Mouse (Mus musculus): Measurements from ENCODE around the gene Ypel4. TPM values are rescaled to one million over a fixed set of nuclear protein-coding genes. Genes with fewer than 3 reads are reported as not detected.

Ypel4 gene
- polyA plus RNA-seq (2017; shearing (Covaris generic)) = 1.5 TPM

DNA sequence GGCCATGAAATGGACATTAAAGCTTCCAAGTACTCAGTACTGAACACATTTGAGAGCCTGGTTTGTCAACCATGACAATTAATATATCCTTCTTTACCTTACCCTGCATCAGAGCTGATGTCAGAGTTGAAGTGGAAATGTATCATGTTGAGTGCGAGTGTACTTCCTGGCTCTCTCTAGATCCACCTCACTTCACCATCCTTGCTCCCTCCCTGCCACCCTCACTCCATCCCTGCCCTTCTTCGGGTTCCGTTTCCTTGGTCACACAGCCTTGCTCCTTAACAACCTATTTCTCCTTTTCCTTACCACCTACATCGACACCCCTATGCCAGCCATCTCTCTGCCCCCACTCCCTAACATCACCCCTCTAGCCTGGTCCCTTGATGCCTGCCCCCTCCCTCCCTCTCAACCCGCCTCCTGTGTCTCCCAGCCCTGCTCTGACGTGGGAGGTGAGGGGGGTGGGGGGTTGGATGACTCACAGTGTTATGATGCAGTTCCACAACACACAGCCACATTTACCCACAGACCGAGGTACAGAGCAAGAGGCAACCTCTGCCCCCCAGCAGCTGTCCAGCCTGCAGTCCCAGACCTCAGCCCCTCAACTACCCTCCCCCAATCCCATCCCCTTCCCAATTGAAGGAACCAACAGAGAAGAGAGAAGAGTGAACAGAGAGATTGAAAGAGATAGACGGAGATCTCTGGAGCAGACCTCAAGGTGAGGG, at the start of gene Ypel4:
Gene Ypel4 (plus strand): TSS at position 480 of the 722 bp plus-strand sequence.

DNA sequence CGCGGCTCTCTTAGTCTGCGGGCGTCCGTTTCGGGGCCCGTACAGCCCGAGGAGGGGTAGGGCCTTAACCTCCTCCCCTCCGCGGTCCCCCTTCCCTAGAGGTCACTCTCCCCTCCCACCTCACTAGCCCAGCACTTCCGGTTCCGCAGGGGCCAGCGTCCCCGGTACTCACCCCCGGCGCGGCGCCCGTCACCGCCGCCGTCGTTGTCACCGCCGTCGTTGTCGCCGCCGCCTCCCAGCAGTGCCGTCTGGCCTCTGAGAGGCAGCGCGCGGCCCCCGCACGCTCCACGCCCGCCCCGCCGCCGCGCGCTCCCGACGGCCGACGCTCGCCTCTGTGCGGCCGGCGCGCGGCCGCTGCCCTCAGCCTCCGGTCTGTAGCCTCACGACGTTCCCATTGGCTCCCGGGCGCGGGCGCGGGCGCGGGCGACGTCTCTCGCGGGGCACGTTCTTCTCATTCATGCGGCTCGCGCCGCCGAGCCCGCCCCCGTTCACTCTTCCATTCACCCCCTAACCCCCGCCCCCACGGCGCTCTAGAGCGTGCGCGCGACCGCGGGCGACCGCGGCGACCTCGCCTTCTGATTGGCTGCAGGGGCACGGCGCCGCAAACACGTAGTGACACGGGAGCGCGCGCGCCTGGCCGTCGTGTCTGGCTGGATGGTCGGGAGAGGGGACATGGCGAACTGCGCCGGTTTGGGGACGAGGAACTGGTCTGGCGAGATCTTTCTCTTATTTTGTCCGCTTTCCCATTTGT, 18.9 kb upstream of the Ypel4 start, which contains the start of gene Zdhhc5:
Gene Zdhhc5 (minus strand): TSS at position 370 of the 751 bp plus-strand sequence.

DNA sequence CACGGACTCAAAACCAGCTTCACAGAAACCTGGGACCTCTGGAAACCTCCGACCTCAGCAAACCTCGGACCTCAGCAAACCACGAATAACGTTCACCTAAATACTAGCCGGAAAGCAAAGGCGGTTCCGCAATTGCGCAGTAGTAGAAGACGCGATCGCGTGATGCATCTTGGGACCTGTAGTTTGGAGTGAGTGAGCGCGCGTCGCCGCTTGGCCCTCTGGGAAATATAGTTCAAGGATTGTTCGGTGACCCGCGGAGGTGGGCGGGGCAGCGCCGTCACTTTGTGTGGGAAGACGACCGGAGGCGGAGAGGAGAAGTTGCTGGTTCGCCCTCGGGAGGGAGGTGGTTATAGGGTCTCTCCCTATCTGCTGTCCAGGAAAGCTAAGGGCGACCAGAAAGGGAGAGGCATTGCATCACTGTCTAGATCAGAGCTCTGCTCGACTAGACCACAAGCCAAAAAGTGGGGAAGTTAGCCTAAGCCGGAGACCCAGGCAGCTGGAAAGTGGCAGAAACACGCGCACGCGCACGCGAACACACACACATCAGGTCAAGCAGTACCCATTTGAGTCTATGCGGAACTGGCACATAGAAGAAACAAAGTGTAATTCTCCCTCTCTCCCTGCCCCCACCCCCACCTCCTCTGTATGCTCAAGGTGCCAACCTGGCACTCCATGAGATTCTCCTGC, 6.5 kb upstream of the Ypel4 start, which contains the start of gene Clp1:
Gene Clp1 (minus strand): TSS at position 179 of the 687 bp plus-strand sequence.

DNA sequence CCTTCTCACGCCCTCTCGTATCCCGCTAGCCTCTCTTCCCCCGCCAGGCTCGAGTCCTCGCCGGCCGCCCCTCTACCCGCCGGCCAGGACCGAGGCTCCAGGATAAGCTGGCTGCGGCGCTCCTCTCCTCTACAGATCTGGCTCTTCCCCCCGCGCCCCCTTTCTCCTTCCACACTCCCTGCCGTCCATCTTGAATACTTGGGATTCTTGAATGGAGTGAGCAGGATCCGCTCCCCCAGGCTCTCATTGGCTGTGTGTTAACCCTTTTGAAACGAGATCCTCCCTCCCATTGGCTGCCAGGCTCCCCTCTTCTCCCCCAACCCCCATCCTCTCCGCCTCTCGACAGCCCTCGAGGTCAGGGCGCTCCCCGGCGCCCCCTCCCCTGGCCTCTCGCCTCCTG, 9.7 kb downstream of the Ypel4 start, which contains the start of gene Gm19426:
Gene Gm19426 (minus strand): TSS at position 95 of the 400 bp plus-strand sequence.

DNA sequence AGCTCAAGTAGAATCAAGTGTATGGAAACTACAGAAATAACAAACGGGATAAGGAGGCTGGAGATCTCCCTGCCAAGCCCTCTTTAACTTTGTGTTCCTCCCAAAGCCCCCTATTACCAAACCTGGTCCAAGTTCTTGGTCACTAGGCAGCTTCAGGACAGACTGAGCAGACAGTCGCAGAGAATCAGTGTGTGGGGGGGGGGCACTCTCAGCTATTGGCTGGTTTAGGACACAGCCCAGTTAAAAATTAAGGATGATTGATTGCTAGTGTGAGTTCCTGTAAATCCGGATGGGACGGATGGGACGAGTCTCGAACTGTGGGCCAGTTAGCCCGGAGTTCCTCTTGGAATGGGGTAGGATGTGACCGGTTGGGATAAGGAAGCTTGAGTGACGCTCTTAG, 41.4 kb downstream of the Ypel4 start, which contains the start of gene Serping1:
Gene Serping1 (minus strand): TSS at position 204 of the 400 bp plus-strand sequence.

Other genes with a start within 250 kb of the Ypel4 start
- 0.29 TPM for gene Ctnnd1, start 83.3 kb upstream of the Ypel4 start, polyA plus RNA-seq (2017; shearing (Covaris generic))
- not detected for gene Btbd18, start 75.0 kb upstream of the Ypel4 start, polyA plus RNA-seq (2017; shearing (Covaris generic))
- 49.8 TPM for gene Selenoh, start 63.3 kb upstream of the Ypel4 start, polyA plus RNA-seq (2017; shearing (Covaris generic))
- gene Gm28635, start 56.0 kb upstream of the Ypel4 start, polyA plus RNA-seq (2017; shearing (Covaris generic)) = not detected
- 14.3 TPM for gene Med19, start 55.7 kb upstream of the Ypel4 start, polyA plus RNA-seq (2017; shearing (Covaris generic))
- 45.2 TPM for gene Tmx2, start 54.9 kb upstream of the Ypel4 start, polyA plus RNA-seq (2017; shearing (Covaris generic))
- 50.4 TPM for gene Zdhhc5, start 18.9 kb upstream of the Ypel4 start, polyA plus RNA-seq (2017; shearing (Covaris generic))
- gene Clp1, start 6.7 kb upstream of the Ypel4 start, polyA plus RNA-seq (2017; shearing (Covaris generic)) = 75.6 TPM
- not detected for gene Gm19426, start 9.6 kb downstream of the Ypel4 start, polyA plus RNA-seq (2017; shearing (Covaris generic))
- not detected for gene Serping1, start 41.4 kb downstream of the Ypel4 start, polyA plus RNA-seq (2017; shearing (Covaris generic))
- 3.2 TPM for gene Ube2l6, start 64.8 kb downstream of the Ypel4 start, polyA plus RNA-seq (2017; shearing (Covaris generic))
- not detected for gene Smtnl1, start 88.6 kb downstream of the Ypel4 start, polyA plus RNA-seq (2017; shearing (Covaris generic))
- gene Timm10, start 92.9 kb downstream of the Ypel4 start, polyA plus RNA-seq (2017; shearing (Covaris generic)) = 13.5 TPM
- 11.1 TPM for gene Slc43a1, start 104.8 kb downstream of the Ypel4 start, polyA plus RNA-seq (2017; shearing (Covaris generic))
- not detected for gene Rtn4rl2, start 152.7 kb downstream of the Ypel4 start, polyA plus RNA-seq (2017; shearing (Covaris generic))
- 1.0 TPM for gene Slc43a3, start 202.5 kb downstream of the Ypel4 start, polyA plus RNA-seq (2017; shearing (Covaris generic))
- gene Prg2, start 246.4 kb downstream of the Ypel4 start, polyA plus RNA-seq (2017; shearing (Covaris generic)) = not detected